Mouse (Mus musculus) thymus, adult 2 months (tissue): ENCODE results near the gene Rftn2. TPM values are rescaled to one million over a fixed set of nuclear protein-coding genes. Genes with fewer than 3 reads are reported as not detected.

Experiments
- DNase-seq: peaks from one replicate; pipeline ENCODE4 v3.0.0; 2021
- H3K27ac ChIP-seq: fragments of 200-500 bp; 2 replicates; pipeline ENCODE4 v1.5.1; 2012; ENCODE audit warnings: low read length, control low read depth; ENCODE audit not compliant: control insufficient read depth, insufficient read depth
- H3K27me3 ChIP-seq: fragments of 200-500 bp; 2 replicates; pipeline ENCODE4 v1.6.1; 2012; ENCODE audit warnings: mild to moderate bottlenecking, low read length, moderate library complexity, mixed read lengths; ENCODE audit not compliant: control insufficient read depth, insufficient read depth
- H3K36me3 ChIP-seq: fragments of 200-500 bp; 2 replicates; pipeline ENCODE4 v1.6.1; 2012; ENCODE audit warnings: mild to moderate bottlenecking, low read length, moderate library complexity; ENCODE audit not compliant: control insufficient read depth, insufficient read depth
- H3K4me1 ChIP-seq: fragments of 200-500 bp; replicated peaks from 2 replicates; pipeline ENCODE4 v1.6.1; 2012; ENCODE audit warnings: low read length; ENCODE audit not compliant: control insufficient read depth, insufficient read depth
- H3K4me3 ChIP-seq: fragments of 200-500 bp; 2 replicates; pipeline ENCODE4 v1.5.1; 2012; ENCODE audit warnings: mild to moderate bottlenecking, low read length, control low read depth, moderate library complexity; ENCODE audit not compliant: control insufficient read depth, insufficient read depth
- CTCF ChIP-seq: fragments of 200-500 bp; IDR thresholded peaks from 2 replicates; pipeline ENCODE4 v1.5.1; 2012; ENCODE audit warnings: mild to moderate bottlenecking, control low read depth, low read length, moderate library complexity, borderline replicate concordance; ENCODE audit not compliant: control insufficient read depth, poor library complexity, insufficient read depth; ENCODE audit errors: extremely low read depth
- POLR2A ChIP-seq: fragments of 200-500 bp; IDR thresholded peaks from 2 replicates; pipeline ENCODE4 v1.6.1; 2012; ENCODE audit warnings: mild to moderate bottlenecking, low read length, control low read depth, moderate library complexity; ENCODE audit not compliant: control insufficient read depth, poor library complexity, insufficient read depth; ENCODE audit errors: extremely low read depth
- WGBS: fragments of 180-500 bp; shearing (Covaris S2); methylation state at CpG from one replicate; pipeline ENCODE4 v1.1.7; 2018; 5-methylcytosine and 5-hydroxymethylcytosine counted together
- polyA plus RNA-seq: library from polyadenylated mRNA; depleted of rRNA; stranded (reverse); fragments of >200 nt; gene quantifications from 2 replicates; pipeline ENCODE4 v1.2.3, GENCODE M21; 2012

Rftn2 gene
- polyA plus RNA-seq, 1 experiment, result 0.55 TPM

GRCm38 (mm10) chr1:55236890-55237642 is 10.5 kb upstream of the Rftn2 start, which contains the start of gene Mars2:
Gene Mars2 (plus strand): TSS chr1:55237177.
- under 1% methylated on average over 82 of the region's 82 CpGs for WGBS
- Histone ChIP-seq H3K4me3 (peak within 1 kb of the TSS; percentile 75), H3K27ac (peak within 1 kb of the TSS; percentile 6; the same call in 1 of the 2 replicates), H3K27me3 (no peaks in the 10 kb centered on the region), H3K36me3 (no peaks in the 10 kb centered on the region), H3K4me1 (peaks cover 15% of the 10 kb centered on the region)
- peak; percentile 96 for DNase-seq
- TF ChIP-seq POLR2A, result peak; percentile 72; the same call in 1 of the 2 replicates
- peak; percentile 17; the same call in 1 of the 2 replicates for TF ChIP-seq CTCF

DNA sequence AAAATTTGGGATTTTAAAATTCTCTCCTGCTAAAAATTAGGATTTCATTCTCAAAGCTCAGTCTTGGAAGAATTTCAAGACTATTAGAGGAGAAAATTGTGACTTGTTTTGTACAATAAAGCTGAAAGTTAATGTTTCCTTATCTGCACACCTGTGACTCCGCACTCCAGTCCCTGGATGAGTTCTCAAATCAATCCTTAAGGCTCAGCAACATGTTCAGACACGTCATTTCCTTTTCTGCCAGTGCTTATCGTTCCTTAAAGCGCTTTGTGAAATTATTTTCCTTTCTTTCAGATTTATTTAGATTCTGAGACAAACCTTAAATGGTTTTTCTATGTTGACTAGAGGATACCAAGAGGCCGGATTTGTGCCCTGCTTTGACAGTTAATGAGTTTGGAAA is 9.9 kb upstream of the Rftn2 start:
- Histone ChIP-seq H3K27me3 (no peaks in the 10 kb centered on the region), H3K4me1 (peaks cover 15% of the 10 kb centered on the region), H3K36me3 (no peaks in the 10 kb centered on the region), H3K27ac (no peak overlapping the region), H3K4me3 (no peak overlapping the region)
- TF ChIP-seq POLR2A (no peak), CTCF (no peak)
- DNase-seq, result no peak
- WGBS, result 29% methylated on average over 5 of the region's 5 CpGs

DNA sequence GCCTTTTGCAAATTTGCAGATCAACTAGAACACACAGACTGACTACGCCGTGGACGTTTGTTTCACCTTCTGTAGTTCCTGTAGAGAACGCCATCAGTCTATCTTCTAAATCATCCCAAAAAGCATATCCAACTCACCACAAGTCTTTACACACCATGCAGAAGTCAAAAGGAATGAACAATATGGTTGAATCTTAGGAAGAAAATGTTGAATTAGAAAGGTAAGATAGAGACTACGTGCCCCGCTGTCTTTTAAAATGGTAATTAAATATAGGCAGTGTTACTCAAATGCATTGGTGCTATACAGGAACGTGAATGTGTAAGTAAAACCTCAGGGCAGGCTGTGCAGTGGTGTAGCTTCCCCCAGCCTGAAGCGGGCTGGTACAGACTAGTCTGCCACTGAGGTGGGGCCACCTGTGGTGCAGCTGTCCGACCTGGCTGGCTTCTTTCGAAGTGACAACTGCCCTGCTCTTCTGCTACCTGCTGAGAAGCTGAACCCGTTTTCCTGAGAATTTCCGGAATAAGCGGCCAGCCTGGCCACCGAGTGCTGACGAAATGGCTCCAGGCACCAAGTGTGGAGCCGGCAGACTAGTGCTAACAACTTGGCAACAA is 8.4 kb upstream of the Rftn2 start:
- Histone ChIP-seq H3K36me3 (no peaks in the 10 kb centered on the region), H3K27me3 (no peaks in the 10 kb centered on the region), H3K4me3 (no peak overlapping the region), H3K4me1 (peaks cover 15% of the 10 kb centered on the region), H3K27ac (no peak overlapping the region)
- DNase-seq, result no peak
- TF ChIP-seq POLR2A (no peak), CTCF (no peak)
- 83% methylated on average over 16 of the region's 16 CpGs for WGBS

DNA sequence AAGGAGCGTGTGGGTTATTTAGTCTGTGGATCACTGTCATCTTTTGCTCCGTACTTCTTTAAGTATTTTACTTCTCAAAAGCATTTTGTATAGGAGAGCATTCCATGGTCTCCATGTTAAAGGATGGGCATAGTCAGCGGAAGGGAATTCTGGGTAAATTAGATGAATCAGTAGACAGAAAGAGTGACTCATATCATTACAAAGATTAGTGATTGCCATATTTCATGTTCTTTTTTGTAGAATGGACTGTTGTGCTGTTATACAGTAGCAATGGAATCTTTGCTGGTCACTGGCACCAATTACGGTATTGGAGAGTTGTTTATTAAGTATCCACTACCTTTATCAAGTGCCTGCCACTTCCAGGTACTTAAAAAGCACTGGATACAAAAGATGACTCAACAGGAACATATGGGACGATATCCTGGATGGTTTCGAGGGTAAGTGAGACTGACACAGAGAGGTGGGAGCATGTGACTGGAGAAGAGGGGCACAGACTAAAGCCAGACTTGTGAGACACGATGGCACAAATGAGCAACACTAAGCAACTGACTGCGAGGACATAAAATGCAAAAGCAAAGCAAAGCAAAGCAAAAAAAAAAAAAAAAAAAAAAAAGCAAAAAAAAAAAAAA is 1.8 kb upstream of the Rftn2 start:
- WGBS, result 95% methylated on average over 8 of the region's 8 CpGs
- no peak for DNase-seq
- Histone ChIP-seq H3K27ac (no peak overlapping the region), H3K4me3 (no peak overlapping the region), H3K36me3 (no peaks in the 10 kb centered on the region), H3K4me1 (0 out of 2 replicates have a peak, but pooled peaks cover 2% of the 10 kb centered on the region), H3K27me3 (peaks cover 6% of the 10 kb centered on the region; the same call in 1 of the 2 replicates)
- TF ChIP-seq POLR2A (no peak), CTCF (no peak)

GRCm38 (mm10) chr1:55227376-55227775 is 794 bp upstream of the Rftn2 start:
- WGBS, result 67% methylated on average over 1 of the region's 1 CpGs
- DNase-seq, result no peak
- no peak for TF ChIP-seq POLR2A
- no peak for TF ChIP-seq CTCF
- Histone ChIP-seq H3K27me3 (peaks cover 6% of the 10 kb centered on the region; the same call in 1 of the 2 replicates), H3K27ac (no peak overlapping the region), H3K36me3 (no peaks in the 10 kb centered on the region), H3K4me1 (0 out of 2 replicates have a peak, but pooled peaks cover 2% of the 10 kb centered on the region), H3K4me3 (no peak overlapping the region)

DNA sequence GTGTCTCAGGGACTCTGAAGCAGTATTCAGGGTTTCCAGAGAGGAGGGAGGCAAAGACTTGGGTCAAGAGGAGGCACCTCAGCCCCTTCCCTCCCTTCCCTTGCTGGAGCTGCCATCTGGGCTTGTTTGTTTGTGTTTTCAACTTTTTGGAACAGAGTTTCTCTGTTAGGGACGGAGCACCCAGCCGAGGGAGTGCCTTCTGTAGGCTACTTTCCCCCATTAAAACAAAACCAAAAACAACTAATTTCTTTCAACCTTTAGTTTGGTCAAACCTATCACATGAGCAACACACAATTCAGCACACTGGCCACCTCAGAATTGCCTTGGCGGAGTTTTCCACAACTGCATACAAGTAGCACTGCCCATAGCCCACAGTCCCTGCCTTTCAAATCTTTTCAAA is 1.2 kb downstream of the Rftn2 start:
- DNase-seq, result no peak
- Histone ChIP-seq H3K27me3 (peaks cover 6% of the 10 kb centered on the region; the same call in 1 of the 2 replicates), H3K4me1 (0 out of 2 replicates have a peak, but pooled peaks cover 2% of the 10 kb centered on the region), H3K4me3 (no peak overlapping the region), H3K36me3 (no peaks in the 10 kb centered on the region), H3K27ac (no peak overlapping the region)
- TF ChIP-seq CTCF, result no peak
- no peak for TF ChIP-seq POLR2A
- 85% methylated on average over 3 of the region's 3 CpGs for WGBS
